Mouse (Mus musculus): Measurements from ENCODE around the gene Gm16867.
"Not testable (repeated sequence)": the region's sequence is repeated elsewhere in the genome, so short reads cannot be mapped to it uniquely, and the experiment has no call there.

- TF ChIP-seq CTCF (IDR thresholded peaks at IDR 0.05; ENCODE audit: low read depth, low read length); GATA1 (IDR thresholded peaks at IDR 0.05; ENCODE audit: borderline replicate concordance, low read length): not testable (repeated sequence)
These were observed 6.9 kb downstream of the Gm16867 start for GRCm38 (mm10) chr14:69496259-69496658.

All from G1E (cell line).